Mouse (Mus musculus) heart, embryonic 14.5 days (tissue): ENCODE data around the gene Ccr8. TPM values are rescaled to one million over a fixed set of nuclear protein-coding genes. Genes with fewer than 3 reads are reported as not detected.

ENCODE experiments used
- polyA plus RNA-seq: library from polyadenylated mRNA; unstranded; fragments of >200 nt; fragmentation: Nextera tagmentation; extraction: Ambion mirVana; gene quantifications from 2 replicates; pipeline ENCODE4 v1.2.1, GENCODE M21; 2014

Gene Ccr8
- polyA plus RNA-seq, 1 experiment from 2014 or later: not detected

Other genes starting within 250 kb of the Ccr8 start
- gene Wdr48, start 197.2 kb upstream of the Ccr8 start, polyA plus RNA-seq: 36.1 and 38.9 TPM in 2 replicates
- gene Gorasp1, start 154.5 kb upstream of the Ccr8 start, polyA plus RNA-seq: 19.5 and 23.2 TPM in 2 replicates
- 0.07 and 0.49 TPM in 2 replicates for gene Ttc21a, start 154.5 kb upstream of the Ccr8 start, polyA plus RNA-seq
- 1.7 and 3.2 TPM in 2 replicates for gene Csrnp1, start 107.5 kb upstream of the Ccr8 start, polyA plus RNA-seq
- 57.1 and 59.9 TPM in 2 replicates for gene Xirp1, start 68.5 kb upstream of the Ccr8 start, polyA plus RNA-seq
- 7.5 and 9.0 TPM in 2 replicates for gene Cx3cr1, start 22.2 kb upstream of the Ccr8 start, polyA plus RNA-seq
- gene Slc25a38, start 18.3 kb downstream of the Ccr8 start, polyA plus RNA-seq: 15.9 and 19.5 TPM in 2 replicates
- 1,085 and 1,200 TPM in 2 replicates for gene Rpsa, start 35.6 kb downstream of the Ccr8 start, polyA plus RNA-seq
- not detected in 2 replicates for gene Mobp, start 57.6 kb downstream of the Ccr8 start, polyA plus RNA-seq
- gene Myrip, start 209.4 kb downstream of the Ccr8 start, polyA plus RNA-seq: 0.39 and 0.46 TPM in 2 replicates